ENCODE assay signal across 8 mouse cellular contexts in genomic region chr19:41828941-41829340, GRCm38 (mm10). TPM values are rescaled to one million over a fixed set of nuclear protein-coding genes. Genes with fewer than 3 reads are reported as not detected.
DNase-seq lines count a peak whose midpoint lies in the region; ATAC-seq and TF ChIP-seq lines count a peak whose summit lies in the region.

No protein-coding gene starts in this region.

- H3K27me3 ChIP-seq in kidney, embryonic 14.5 days (ENCODE audit: control insufficient read depth, insufficient read depth, low read length), result peaks cover 25% of the 10 kb centered on the region
- H3K27me3 ChIP-seq in embryonic facial prominence, embryonic 11.5 days (ENCODE audit: control insufficient read depth, insufficient read depth, low read length), result 0 out of 2 replicates have a peak, but pooled peaks cover 2% of the 10 kb centered on the region
- H3K27me3 ChIP-seq in hindbrain, postnatal 0 days (ENCODE audit: insufficient read depth, low read length), result no peaks in the 10 kb centered on the region
- no peaks in the 10 kb centered on the region for H3K27me3 ChIP-seq in midbrain, embryonic 16.5 days (ENCODE audit: control insufficient read depth, insufficient read depth, low read depth, low read length)

- intact Hi-C loops in gastrocnemius, postnatal 36 days (cut with DNase I), result no loop called here

- H3K9ac ChIP-seq in kidney, embryonic 14.5 days (ENCODE audit: low read depth, low read length), result no peak overlapping the region
- H3K9ac ChIP-seq in embryonic facial prominence, embryonic 11.5 days (replicated peaks; ENCODE audit: low read length), result no peak overlapping the region
- peak overlapping the region; percentile 79 for H3K9ac ChIP-seq in hindbrain, postnatal 0 days (replicated peaks; ENCODE audit: low read length)
- peak overlapping the region; percentile 63; the same call in 1 of the 2 replicates for H3K9ac ChIP-seq in midbrain, embryonic 16.5 days (ENCODE audit: low read depth, low read length)

- H3K36me3 ChIP-seq in kidney, embryonic 14.5 days (ENCODE audit: control insufficient read depth, insufficient read depth, low read length), result no peaks in the 10 kb centered on the region
- H3K36me3 ChIP-seq in embryonic facial prominence, embryonic 11.5 days (replicated peaks; ENCODE audit: control insufficient read depth, insufficient read depth, low read depth, low read length), result no peaks in the 10 kb centered on the region
- H3K36me3 ChIP-seq in hindbrain, postnatal 0 days (ENCODE audit: insufficient read depth, low read length), result no peaks in the 10 kb centered on the region
- no peaks in the 10 kb centered on the region for H3K36me3 ChIP-seq in midbrain, embryonic 16.5 days (ENCODE audit: control insufficient read depth, insufficient read depth, low read length)

- no peaks in the 10 kb centered on the region for H3K9me3 ChIP-seq in kidney, embryonic 14.5 days (ENCODE audit: control insufficient read depth, low read length)
- no peaks in the 10 kb centered on the region for H3K9me3 ChIP-seq in embryonic facial prominence, embryonic 11.5 days (replicated peaks; ENCODE audit: control insufficient read depth, low read length)
- H3K9me3 ChIP-seq in hindbrain, postnatal 0 days (ENCODE audit: low read length), result no peaks in the 10 kb centered on the region
- no peaks in the 10 kb centered on the region for H3K9me3 ChIP-seq in midbrain, embryonic 16.5 days (replicated peaks; ENCODE audit: control insufficient read depth, low read length, poor library complexity, severe bottlenecking)

- TF ChIP-seq CTCF in hindbrain, postnatal 0 days (IDR thresholded peaks at IDR 0.05; ENCODE audit: low read depth), result no peak

- peak overlapping the region; percentile 100 for H3K4me2 ChIP-seq in kidney, embryonic 14.5 days (replicated peaks; ENCODE audit: low read depth, low read length)
- H3K4me2 ChIP-seq in embryonic facial prominence, embryonic 11.5 days (ENCODE audit: low read depth, low read length), result peak overlapping the region; percentile 98
- H3K4me2 ChIP-seq in hindbrain, postnatal 0 days (ENCODE audit: low read depth, low read length), result peak overlapping the region; percentile 91
- H3K4me2 ChIP-seq in midbrain, embryonic 16.5 days (ENCODE audit: low read length), result peak overlapping the region; percentile 85

- no peak for ATAC-seq in kidney, embryonic 14.5 days (ENCODE audit: low FRiP score, low TSS enrichment)
- no peak for ATAC-seq in embryonic facial prominence, embryonic 11.5 days (replicated peaks; ENCODE audit: insufficient number of reproducible peaks, low FRiP score, low TSS enrichment, low read depth)
- no peak for ATAC-seq in hindbrain, postnatal 0 days
- no peak for ATAC-seq in midbrain, embryonic 16.5 days

- H3K27ac ChIP-seq in kidney, embryonic 14.5 days (ENCODE audit: low read depth, low read length), result no peak overlapping the region
- no peak overlapping the region for H3K27ac ChIP-seq in embryonic facial prominence, embryonic 11.5 days (replicated peaks; ENCODE audit: low read depth, low read length)
- peak overlapping the region; percentile 90; the same call in 1 of the 2 replicates for H3K27ac ChIP-seq in hindbrain, postnatal 0 days
- H3K27ac ChIP-seq in midbrain, embryonic 16.5 days (ENCODE audit: low read length), result peak overlapping the region; percentile 94

- no peak for DNase-seq in kidney, adult 8-10 months
- DNase-seq in embryonic facial prominence, embryonic 11.5 days (ENCODE audit: low spot score), result no peak
- DNase-seq in hindbrain, postnatal 0 days (ENCODE audit: low spot score), result no peak
- DNase-seq in gastrocnemius, postnatal 36 days, result no peak
- no peak for DNase-seq in cerebellum, adult 8-10 months
- no peak for DNase-seq in layer of hippocampus, postnatal 25 days (ENCODE audit: extremely low spot score in 1 of 2, low spot score in 1 of 2)

- H3K4me1 ChIP-seq in kidney, embryonic 14.5 days (ENCODE audit: control insufficient read depth, insufficient read depth, low read length), result peaks cover 12% of the 10 kb centered on the region
- peaks cover 7% of the 10 kb centered on the region for H3K4me1 ChIP-seq in embryonic facial prominence, embryonic 11.5 days (ENCODE audit: control insufficient read depth, insufficient read depth, low read length)
- H3K4me1 ChIP-seq in hindbrain, postnatal 0 days (ENCODE audit: insufficient read depth, low read length), result peaks cover 13% of the 10 kb centered on the region; the same call in 1 of the 2 replicates
- peaks cover 27% of the 10 kb centered on the region for H3K4me1 ChIP-seq in midbrain, embryonic 16.5 days (ENCODE audit: control insufficient read depth, insufficient read depth, low read length)

- WGBS in kidney, embryonic 14.5 days, result 67% methylated on average over 3 of the region's 3 CpGs
- WGBS in embryonic facial prominence, embryonic 11.5 days, result 64% methylated on average over 3 of the region's 3 CpGs
- 60% methylated on average over 3 of the region's 3 CpGs for WGBS in hindbrain, postnatal 0 days
- WGBS in midbrain, embryonic 16.5 days, result 72% methylated on average over 3 of the region's 3 CpGs

- H3K4me3 ChIP-seq in kidney, embryonic 14.5 days (ENCODE audit: low read length), result peak overlapping the region; percentile 66; the same call in 1 of the 2 replicates
- H3K4me3 ChIP-seq in embryonic facial prominence, embryonic 11.5 days (ENCODE audit: low read depth, low read length), result peak overlapping the region; percentile 77; the same call in 1 of the 2 replicates
- H3K4me3 ChIP-seq in hindbrain, postnatal 0 days (ENCODE audit: low read length), result peak overlapping the region; percentile 71
- H3K4me3 ChIP-seq in midbrain, embryonic 16.5 days (ENCODE audit: low read depth, low read length), result peak overlapping the region; percentile 85

RNA-seq across cellular contexts. Expression of gene Frat1, which starts 0.8 kb away (rescaled TPM):
- polyA plus RNA-seq in kidney, embryonic 14.5 days (2014; fragmentation: Nextera tagmentation; extraction: Ambion mirVana), result 5.7 and 6.6 TPM in 2 replicates
- polyA plus RNA-seq in embryonic facial prominence, embryonic 11.5 days (2014; fragmentation: Nextera tagmentation; extraction: Ambion mirVana), result 7.9 and 8.7 TPM in 2 replicates
- total RNA-seq in hindbrain, postnatal 0 days (2014; rRNA removed), result 26.6 and 33.8 TPM in 2 replicates
- 24.4 and 27.0 TPM in 2 replicates for polyA plus RNA-seq in hindbrain, postnatal 0 days (2015; fragmentation: Nextera tagmentation; extraction: Ambion mirVana)
- 27.3 and 28.2 TPM in 2 replicates for polyA plus RNA-seq in midbrain, embryonic 16.5 days (2015; fragmentation: Nextera tagmentation; extraction: Ambion mirVana)
- 1 to 10 TPM; 5.3 to 7.3 TPM for total RNA-seq in gastrocnemius, postnatal 36 days (2021)
- total RNA-seq in layer of hippocampus, postnatal 25 days (2021), result 10 to 100 TPM; 22.4 to 24.8 TPM

RNA-seq across cellular contexts. Expression of gene Frat2, which starts 19.0 kb away (rescaled TPM):
- 5.4 and 7.5 TPM in 2 replicates for polyA plus RNA-seq in kidney, embryonic 14.5 days (2014; fragmentation: Nextera tagmentation; extraction: Ambion mirVana)
- 5.1 and 5.3 TPM in 2 replicates for polyA plus RNA-seq in embryonic facial prominence, embryonic 11.5 days (2014; fragmentation: Nextera tagmentation; extraction: Ambion mirVana)
- total RNA-seq in hindbrain, postnatal 0 days (2014; rRNA removed), result 9.0 and 13.2 TPM in 2 replicates
- 5.8 and 7.3 TPM in 2 replicates for polyA plus RNA-seq in hindbrain, postnatal 0 days (2015; fragmentation: Nextera tagmentation; extraction: Ambion mirVana)
- 5.0 and 5.6 TPM in 2 replicates for polyA plus RNA-seq in midbrain, embryonic 16.5 days (2015; fragmentation: Nextera tagmentation; extraction: Ambion mirVana)
- 10 to 100 TPM; 13.9 to 18.5 TPM for total RNA-seq in gastrocnemius, postnatal 36 days (2021)
- total RNA-seq in layer of hippocampus, postnatal 25 days (2021), result 10 to 100 TPM; 13.9 to 14.9 TPM

RNA-seq across cellular contexts. Expression of gene Arhgap19, which starts 27.1 kb away (rescaled TPM):
- polyA plus RNA-seq in kidney, embryonic 14.5 days (2014; fragmentation: Nextera tagmentation; extraction: Ambion mirVana), result 23.9 and 38.1 TPM in 2 replicates
- polyA plus RNA-seq in embryonic facial prominence, embryonic 11.5 days (2014; fragmentation: Nextera tagmentation; extraction: Ambion mirVana), result 47.6 and 48.1 TPM in 2 replicates
- 5.4 and 5.5 TPM in 2 replicates for total RNA-seq in hindbrain, postnatal 0 days (2014; rRNA removed)
- polyA plus RNA-seq in hindbrain, postnatal 0 days (2015; fragmentation: Nextera tagmentation; extraction: Ambion mirVana), result 3.9 and 4.4 TPM in 2 replicates
- 4.3 TPM in 2 replicates for polyA plus RNA-seq in midbrain, embryonic 16.5 days (2015; fragmentation: Nextera tagmentation; extraction: Ambion mirVana)
- total RNA-seq in gastrocnemius, postnatal 36 days (2021), result 1 to 10 TPM; 6.4 to 6.6 TPM
- total RNA-seq in layer of hippocampus, postnatal 25 days (2021), result 1 to 10 TPM; 2.4 to 2.5 TPM

Comparison
In these comparisons a context has a peak if more than half of its experiments do, and no peak if none do; other contexts are left out.
1. H3K27ac ChIP-seq: peak in hindbrain, postnatal 0 days (single experiment) and midbrain, embryonic 16.5 days (single experiment); none in kidney, embryonic 14.5 days (single experiment) and embryonic facial prominence, embryonic 11.5 days (single experiment).
2. H3K9ac ChIP-seq: peak in hindbrain, postnatal 0 days (single experiment) and midbrain, embryonic 16.5 days (single experiment); none in kidney, embryonic 14.5 days (single experiment) and embryonic facial prominence, embryonic 11.5 days (single experiment).
3. Peak in every context shown above with its lines, with median percentiles within 50 percentile points of each other: H3K4me2 ChIP-seq and H3K4me3 ChIP-seq.